Mouse (Mus musculus) embryonic facial prominence, embryonic 14.5 days (tissue): ENCODE measurements around the gene Zfp956. TPM values are rescaled to one million over a fixed set of nuclear protein-coding genes. Genes with fewer than 3 reads are reported as not detected.

Experiments
- ATAC-seq: fragments of 200-750 bp; cut with Nextera tagmentation; 2 replicates; pipeline ENCODE4 v1.8.0; 2017; ENCODE audit warnings: low read depth, moderate number of reproducible peaks, moderate TSS enrichment
- DNase-seq: peaks from one replicate; pipeline ENCODE4 v3.0.0-alpha.2; 2015; ENCODE audit warnings: low spot score
- H3K27ac ChIP-seq: fragments of 300-500 bp; sonication (generic); replicated peaks from 2 replicates; pipeline ENCODE4 v1.5.1; 2014; ENCODE audit warnings: low read depth, mild to moderate bottlenecking, low read length, moderate library complexity
- H3K27me3 ChIP-seq: fragments of 300-500 bp; sonication (generic); replicated peaks from 2 replicates; pipeline ENCODE4 v1.6.1; 2014; ENCODE audit warnings: low read length; ENCODE audit not compliant: control insufficient read depth, insufficient read depth
- H3K36me3 ChIP-seq: fragments of 300-500 bp; sonication (generic); 2 replicates; pipeline ENCODE4 v1.6.1; 2014; ENCODE audit warnings: low read length, mixed read lengths; ENCODE audit not compliant: control insufficient read depth, insufficient read depth
- H3K4me1 ChIP-seq: fragments of 300-500 bp; sonication (generic); 2 replicates; pipeline ENCODE4 v1.6.1; 2014; ENCODE audit warnings: antibody characterized with exemption, low read length; ENCODE audit not compliant: control insufficient read depth, insufficient read depth
- H3K4me2 ChIP-seq: fragments of 300-500 bp; sonication (generic); 2 replicates; pipeline ENCODE4 v1.6.1; 2014; ENCODE audit warnings: low read depth, mild to moderate bottlenecking, low read length, moderate library complexity, mixed read lengths
- H3K4me3 ChIP-seq: fragments of 300-500 bp; sonication (generic); 2 replicates; pipeline ENCODE4 v1.5.1; 2014; ENCODE audit warnings: low read depth, mild to moderate bottlenecking, low read length
- H3K9ac ChIP-seq: fragments of 300-500 bp; sonication (generic); 2 replicates; pipeline ENCODE4 v1.6.1; 2014; ENCODE audit warnings: low read depth, mild to moderate bottlenecking, low read length, moderate library complexity, mixed read lengths
- H3K9me3 ChIP-seq: fragments of 300-500 bp; sonication (generic); 2 replicates; pipeline ENCODE4 v1.6.1; 2016; ENCODE audit warnings: low read length; ENCODE audit not compliant: control insufficient read depth
- WGBS: fragments of 180-500 bp; shearing (Covaris S2); extraction: QIAGEN DNeasy Blood & Tissue Kit; methylation state at CpG from one replicate; pipeline ENCODE4 v1.1.7; 2014; 5-methylcytosine and 5-hydroxymethylcytosine counted together
- polyA plus RNA-seq: library from polyadenylated mRNA; unstranded; fragments of >200 nt; fragmentation: Nextera tagmentation; extraction: Ambion mirVana; gene quantifications from 2 replicates; pipeline ENCODE4 v1.2.1, GENCODE M21; 2014

The Zfp956 gene
- polyA plus RNA-seq = 9.4 and 11.4 TPM in 2 replicates

- peak within 1 kb of the TSS; percentile 58; the same call in 1 of the 2 replicates for H3K27ac ChIP-seq
- H3K4me2 ChIP-seq = peak within 1 kb of the TSS; percentile 67
- peak within 1 kb of the TSS; percentile 65 for H3K4me3 ChIP-seq
- no peaks in the 10 kb centered on the region for H3K27me3 ChIP-seq
- H3K36me3 ChIP-seq = peaks cover 40% of the 10 kb centered on the region
- peaks cover 12% of the 10 kb centered on the region; the same call in 1 of the 2 replicates for H3K4me1 ChIP-seq
- WGBS = under 1% methylated on average over 31 of the region's 31 CpGs
- ATAC-seq (peak; percentile 100), DNase-seq (peak; percentile 97)
- peak within 1 kb of the TSS; percentile 70 for H3K9ac ChIP-seq
- no peaks in the 10 kb centered on the region for H3K9me3 ChIP-seq
These were observed at the start of gene Zfp956 for GRCm38 (mm10) chr6:47953191-47953726. TSS of gene Zfp956 (plus strand) at chr6:47953390.

- Histone ChIP-seq H3K9me3 (no peaks in the 10 kb centered on the region), H3K9ac (no peak overlapping the region), H3K4me2 (no peak overlapping the region), H3K36me3 (peaks cover 88% of the 10 kb centered on the region), H3K27me3 (no peaks in the 10 kb centered on the region), H3K4me3 (no peak overlapping the region), H3K4me1 (no peaks in the 10 kb centered on the region), H3K27ac (no peak overlapping the region)
- DNase-seq (no peak), ATAC-seq (no peak)
- 67% methylated on average over 4 of the region's 4 CpGs for WGBS
These were observed 49.6 kb upstream of the Zfp956 start for GRCm38 (mm10) chr6:47903587-47903986.

GRCm38 (mm10) chr6:47904361-47904760 lies 48.8 kb upstream of the Zfp956 start:
- H3K4me1 ChIP-seq = no peaks in the 10 kb centered on the region
- no peak overlapping the region for H3K27ac ChIP-seq
- no peaks in the 10 kb centered on the region for H3K9me3 ChIP-seq
- 62% methylated on average over 19 of the region's 19 CpGs for WGBS
- no peak overlapping the region for H3K4me2 ChIP-seq
- DNase-seq (no peak), ATAC-seq (no peak)
- H3K4me3 ChIP-seq = no peak overlapping the region
- peaks cover 83% of the 10 kb centered on the region for H3K36me3 ChIP-seq
- H3K27me3 ChIP-seq = no peaks in the 10 kb centered on the region
- H3K9ac ChIP-seq = no peak overlapping the region

- Histone ChIP-seq H3K9me3 (no peaks in the 10 kb centered on the region), H3K4me2 (no peak overlapping the region), H3K4me1 (no peaks in the 10 kb centered on the region), H3K27ac (no peak overlapping the region), H3K36me3 (peaks cover 75% of the 10 kb centered on the region), H3K9ac (no peak overlapping the region), H3K27me3 (no peaks in the 10 kb centered on the region), H3K4me3 (no peak overlapping the region)
- ATAC-seq (no peak), DNase-seq (no peak)
- WGBS = 69% methylated on average over 42 of the region's 44 CpGs
These were observed 48.1 kb upstream of the Zfp956 start for GRCm38 (mm10) chr6:47904917-47905695.

GRCm38 (mm10) chr6:47906326-47906725 lies 46.9 kb upstream of the Zfp956 start:
- no peak overlapping the region for H3K4me3 ChIP-seq
- H3K9me3 ChIP-seq = no peaks in the 10 kb centered on the region
- WGBS = 96% methylated on average over 5 of the region's 5 CpGs
- no peaks in the 10 kb centered on the region for H3K27me3 ChIP-seq
- no peaks in the 10 kb centered on the region for H3K4me1 ChIP-seq
- no peak overlapping the region for H3K27ac ChIP-seq
- DNase-seq (no peak), ATAC-seq (no peak)
- no peak overlapping the region for H3K4me2 ChIP-seq
- H3K9ac ChIP-seq = no peak overlapping the region
- H3K36me3 ChIP-seq = peaks cover 63% of the 10 kb centered on the region

- no peak overlapping the region for H3K9ac ChIP-seq
- no peaks in the 10 kb centered on the region for H3K9me3 ChIP-seq
- ATAC-seq (no peak), DNase-seq (no peak)
- no peaks in the 10 kb centered on the region for H3K27me3 ChIP-seq
- no peak overlapping the region for H3K27ac ChIP-seq
- peaks cover 36% of the 10 kb centered on the region for H3K36me3 ChIP-seq
- H3K4me1 ChIP-seq = no peaks in the 10 kb centered on the region
- no peak overlapping the region for H3K4me2 ChIP-seq
- WGBS = 81% methylated on average over 1 of the region's 1 CpGs
- no peak overlapping the region for H3K4me3 ChIP-seq
These were observed 44.2 kb upstream of the Zfp956 start for GRCm38 (mm10) chr6:47909007-47909406.

GRCm38 (mm10) chr6:47911650-47912049 lies 41.5 kb upstream of the Zfp956 start:
- no peak overlapping the region for H3K4me3 ChIP-seq
- ATAC-seq = no peak
- WGBS = 70% methylated on average over 1 of the region's 1 CpGs
- H3K27me3 ChIP-seq = no peaks in the 10 kb centered on the region
- no peak overlapping the region for H3K9ac ChIP-seq
- H3K9me3 ChIP-seq = no peaks in the 10 kb centered on the region
- no peak overlapping the region for H3K4me2 ChIP-seq
- no peak for DNase-seq
- no peak overlapping the region for H3K27ac ChIP-seq
- H3K36me3 ChIP-seq = peaks cover 10% of the 10 kb centered on the region
- H3K4me1 ChIP-seq = no peaks in the 10 kb centered on the region

GRCm38 (mm10) chr6:47912991-47913390 lies 40.2 kb upstream of the Zfp956 start:
- no peaks in the 10 kb centered on the region for H3K36me3 ChIP-seq
- H3K9me3 ChIP-seq = no peaks in the 10 kb centered on the region
- no peaks in the 10 kb centered on the region for H3K4me1 ChIP-seq
- ATAC-seq (no peak), DNase-seq (no peak)
- no peak overlapping the region for H3K9ac ChIP-seq
- H3K4me2 ChIP-seq = no peak overlapping the region
- WGBS = 61% methylated on average over 3 of the region's 3 CpGs
- no peak overlapping the region for H3K4me3 ChIP-seq
- H3K27ac ChIP-seq = no peak overlapping the region
- no peaks in the 10 kb centered on the region for H3K27me3 ChIP-seq

GRCm38 (mm10) chr6:47917051-47917450 lies 36.1 kb upstream of the Zfp956 start:
- Histone ChIP-seq H3K9me3 (no peaks in the 10 kb centered on the region), H3K4me2 (no peak overlapping the region), H3K9ac (no peak overlapping the region), H3K4me3 (no peak overlapping the region), H3K27me3 (no peaks in the 10 kb centered on the region), H3K27ac (no peak overlapping the region), H3K4me1 (peaks cover 8% of the 10 kb centered on the region; the same call in 1 of the 2 replicates), H3K36me3 (no peaks in the 10 kb centered on the region)
- WGBS = 75% methylated on average over 5 of the region's 5 CpGs
- ATAC-seq (no peak), DNase-seq (no peak)
